Mouse (Mus musculus) thymus, adult 18-20 months (tissue): Measurements from ENCODE around the gene Tnfrsf9.
A peak's percentile ranks its signal among the peaks of the same experiment; 100 is the strongest.
"Not testable (repeated sequence)": the region's sequence is repeated elsewhere in the genome, so short reads cannot be mapped to it uniquely, and the experiment has no call there.

Experiments used
- DNase-seq, 2 experiments: peaks; one replicate each; pipeline ENCODE4 v3.0.0; 2022; ENCODE audit warnings: mixed read lengths in 2 of 2

Tnfrsf9 gene

DNA sequence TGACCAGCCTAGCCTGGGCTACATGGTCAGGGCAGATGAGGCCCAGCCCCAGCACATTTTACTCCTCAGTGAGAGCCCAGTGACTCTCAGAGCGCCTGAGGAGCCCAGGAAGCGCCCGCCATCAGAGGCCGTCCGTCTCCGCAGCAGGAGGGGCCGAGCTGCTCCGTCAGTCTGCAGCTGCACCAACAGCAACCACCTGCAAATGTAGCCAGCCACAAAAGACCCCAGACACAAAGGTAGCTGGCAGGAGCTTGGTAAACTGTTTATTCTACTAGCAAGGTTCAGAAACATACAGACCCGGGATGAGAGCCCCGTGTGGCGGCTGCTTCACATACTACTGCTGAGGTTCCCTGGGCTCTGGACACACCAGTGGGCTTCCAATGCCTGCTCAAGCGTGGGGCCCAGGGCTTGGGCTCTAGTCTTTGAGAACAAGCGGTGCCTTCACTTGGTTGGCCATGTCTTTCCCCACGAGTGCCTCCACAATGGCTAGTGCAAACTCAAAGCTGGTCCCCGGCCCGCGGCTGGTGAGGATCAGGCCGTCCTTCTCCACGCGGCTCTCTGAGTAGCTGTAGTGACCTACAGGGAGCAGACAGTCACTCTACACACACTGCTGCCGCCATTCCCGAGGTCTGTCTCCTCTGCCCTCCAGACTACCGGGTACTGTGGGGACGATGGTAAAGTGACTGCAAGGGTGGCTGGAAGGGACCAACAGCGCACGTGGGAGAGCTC lies 17.3 kb upstream of the Tnfrsf9 start:
- DNase-seq: peak; percentile 67 to 72

DNA sequence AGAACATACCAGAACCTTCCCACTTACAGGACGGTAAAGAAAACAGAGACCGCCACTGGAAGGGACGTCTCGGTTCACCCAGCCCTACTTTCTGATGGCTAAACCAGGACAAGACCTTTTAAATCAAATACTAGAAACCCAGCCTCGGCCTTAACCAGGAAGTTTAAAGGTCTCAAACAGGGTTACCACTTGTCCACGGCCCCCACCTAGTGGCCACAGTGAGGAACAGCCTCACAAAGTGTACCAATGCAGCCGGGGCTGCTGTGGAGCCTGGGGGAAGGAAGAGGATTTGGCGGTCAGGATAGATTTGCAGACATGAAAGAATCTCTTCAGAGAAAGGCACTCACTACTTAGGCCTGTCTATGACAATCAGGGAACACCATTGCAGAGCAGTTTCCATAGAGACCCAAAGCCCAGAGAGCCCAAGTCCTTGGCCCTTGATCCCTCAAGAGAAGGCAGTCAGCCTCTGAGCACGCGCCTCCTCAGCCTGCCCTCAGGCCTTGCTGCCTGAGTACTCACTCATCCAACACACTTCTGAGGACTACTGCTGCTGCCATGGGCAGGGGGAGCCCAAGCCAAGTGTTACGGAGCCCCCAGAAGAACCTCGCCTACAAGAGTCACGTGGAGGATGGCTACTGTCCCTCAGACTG lies 15.5 kb upstream of the Tnfrsf9 start:
- peak in 1 of 2 experiments; percentile 63 for DNase-seq

DNA sequence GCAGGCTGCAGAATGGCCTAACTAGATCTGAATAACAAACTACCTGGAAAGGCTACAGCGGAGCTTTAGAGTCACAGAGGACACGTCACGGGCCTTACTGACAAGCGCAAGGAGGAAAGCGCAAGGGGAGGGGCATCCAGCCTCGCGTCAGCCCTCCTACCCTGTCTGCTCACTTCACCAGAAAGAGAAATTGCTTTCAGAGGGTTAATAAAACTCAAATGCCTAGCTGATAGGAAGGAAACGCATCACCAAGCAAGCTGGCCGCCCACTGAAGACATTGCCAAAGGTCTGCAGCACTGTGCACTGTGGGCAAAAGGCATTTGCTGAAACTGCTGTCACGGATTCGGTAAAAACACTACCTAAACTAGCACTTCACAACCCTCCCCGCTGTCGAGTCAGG lies 13.9 kb upstream of the Tnfrsf9 start:
- DNase-seq: no peak

DNA sequence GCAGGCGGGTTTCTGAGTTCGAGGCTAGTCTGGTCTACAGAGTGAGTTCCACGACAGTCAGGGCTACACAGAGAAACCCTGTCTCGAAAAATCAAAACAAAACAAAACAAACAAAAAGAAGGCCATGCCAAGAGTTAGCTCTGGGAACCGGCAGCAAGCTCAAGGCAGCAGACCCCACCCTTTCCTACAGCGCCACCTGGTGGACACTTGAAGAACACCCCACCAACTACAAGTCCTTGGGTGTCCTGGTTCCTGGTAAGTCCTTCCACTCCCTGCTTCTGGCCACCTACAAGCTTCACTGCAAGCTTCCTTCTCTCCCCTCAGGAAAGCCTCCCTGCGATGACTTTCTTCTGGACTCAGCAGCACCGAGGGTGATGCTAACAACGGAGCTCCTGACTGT lies 12.7 kb upstream of the Tnfrsf9 start:
- peak in 1 of 2 experiments; percentile 64 for DNase-seq

DNA sequence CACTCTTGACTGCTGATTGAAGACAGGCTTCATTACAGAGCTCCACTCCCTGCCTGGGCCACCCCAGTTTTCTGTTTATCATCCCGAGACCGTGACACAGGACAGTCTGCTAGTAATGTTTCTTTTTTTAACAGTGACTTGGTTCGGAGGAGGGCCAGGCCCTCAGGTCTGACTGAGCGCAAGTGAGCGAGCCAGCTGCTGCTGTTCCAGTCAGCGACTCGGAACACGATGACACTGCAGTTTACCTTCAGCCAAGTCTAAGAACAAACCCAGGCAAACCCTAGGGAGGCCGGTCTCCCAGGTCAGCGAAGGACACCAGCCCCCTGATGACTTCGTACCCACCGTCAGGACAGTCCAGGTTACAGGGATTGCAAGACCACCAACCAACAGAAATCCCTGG lies 12.3 kb upstream of the Tnfrsf9 start:
- no peak for DNase-seq

DNA sequence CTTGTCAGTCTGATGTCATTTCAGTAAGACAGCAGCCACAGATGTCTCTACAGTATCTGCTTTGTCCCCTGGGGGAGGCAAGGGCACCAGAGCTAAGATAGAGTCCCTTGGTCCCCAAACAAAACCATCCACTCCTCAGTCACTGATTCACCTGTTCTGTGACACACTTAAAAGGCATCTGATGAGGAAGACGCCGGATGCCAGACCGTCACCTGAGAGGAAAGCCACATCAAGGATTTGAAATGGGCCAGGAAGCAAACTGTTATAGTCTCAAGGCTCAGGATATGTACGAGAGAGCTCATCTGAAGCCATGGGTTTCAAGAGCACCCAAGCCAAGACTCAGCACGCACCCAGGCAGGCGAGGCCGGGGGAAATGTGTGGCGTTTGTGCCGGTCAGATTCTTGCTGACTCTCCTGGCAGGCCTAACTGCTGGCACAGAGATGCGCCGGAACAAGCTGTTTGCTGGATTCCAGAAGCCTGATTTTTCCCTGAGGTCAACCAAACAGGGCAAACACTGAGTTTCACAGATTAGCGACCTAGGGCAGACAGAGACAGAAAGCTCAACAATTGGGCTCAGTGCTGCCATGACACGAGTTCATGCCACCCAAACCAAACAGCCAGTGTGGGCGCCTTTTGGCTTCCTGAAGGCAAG lies 11.1 kb upstream of the Tnfrsf9 start:
- no peak for DNase-seq

- no peak for DNase-seq
Observed at GRCm38 (mm10) chr4:150907099-150907498, 7.3 kb upstream of the Tnfrsf9 start.

DNA sequence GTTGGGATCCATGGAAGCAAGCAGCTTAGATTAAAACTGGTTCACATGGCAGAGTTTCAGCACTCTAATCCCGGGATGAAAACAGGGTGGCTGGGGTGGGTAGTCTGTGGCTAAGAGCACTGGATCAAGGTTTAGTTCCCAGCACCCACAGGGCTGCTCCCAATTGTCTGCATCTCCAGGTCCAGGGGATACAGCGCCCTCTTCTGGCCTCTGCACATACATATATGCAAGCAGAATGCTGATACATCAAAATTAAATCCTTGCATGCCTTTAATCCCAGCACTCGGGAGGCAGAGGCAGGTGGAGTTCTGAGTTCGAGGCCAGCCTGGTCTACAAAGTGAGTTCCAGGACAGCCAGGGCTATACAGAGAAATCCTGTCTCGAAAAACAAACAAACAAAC lies 5.8 kb upstream of the Tnfrsf9 start:
- not testable (repeated sequence) for DNase-seq

DNA sequence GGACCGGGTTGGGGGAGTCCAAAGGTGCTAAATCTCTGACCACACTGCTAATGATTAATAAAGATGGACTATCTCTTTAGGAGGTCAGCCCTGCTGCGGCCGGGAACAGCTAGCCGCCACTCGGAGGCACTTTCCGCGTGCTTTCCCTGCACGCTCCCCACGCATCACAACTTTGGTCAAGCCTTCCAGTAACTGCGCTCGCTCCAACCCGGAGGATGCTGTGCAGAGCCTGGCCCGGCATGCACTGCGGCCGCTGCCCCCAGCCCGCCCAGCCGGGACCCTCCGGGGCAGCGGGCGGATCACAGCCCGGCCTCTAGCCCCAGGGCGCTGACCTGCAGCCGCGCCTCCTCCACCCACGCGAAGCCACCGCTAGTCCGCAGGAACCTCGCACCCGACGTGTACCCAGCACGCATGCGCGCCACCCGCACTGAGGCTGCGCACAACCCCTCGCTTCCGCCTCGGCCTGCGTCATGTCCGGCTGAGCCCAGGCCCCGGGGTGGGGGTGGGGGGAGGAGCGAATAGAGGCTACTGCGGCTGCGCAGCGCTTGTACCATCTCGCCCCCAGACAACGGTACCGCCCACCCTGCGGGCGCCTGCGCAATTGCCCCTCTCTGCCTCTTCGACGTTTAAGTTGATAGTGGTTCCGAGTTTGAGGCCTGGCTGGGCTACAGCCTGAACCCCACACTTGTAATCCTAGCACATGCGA lies 4.8 kb upstream of the Tnfrsf9 start:
- DNase-seq: peak; percentile 97 to 98

DNA sequence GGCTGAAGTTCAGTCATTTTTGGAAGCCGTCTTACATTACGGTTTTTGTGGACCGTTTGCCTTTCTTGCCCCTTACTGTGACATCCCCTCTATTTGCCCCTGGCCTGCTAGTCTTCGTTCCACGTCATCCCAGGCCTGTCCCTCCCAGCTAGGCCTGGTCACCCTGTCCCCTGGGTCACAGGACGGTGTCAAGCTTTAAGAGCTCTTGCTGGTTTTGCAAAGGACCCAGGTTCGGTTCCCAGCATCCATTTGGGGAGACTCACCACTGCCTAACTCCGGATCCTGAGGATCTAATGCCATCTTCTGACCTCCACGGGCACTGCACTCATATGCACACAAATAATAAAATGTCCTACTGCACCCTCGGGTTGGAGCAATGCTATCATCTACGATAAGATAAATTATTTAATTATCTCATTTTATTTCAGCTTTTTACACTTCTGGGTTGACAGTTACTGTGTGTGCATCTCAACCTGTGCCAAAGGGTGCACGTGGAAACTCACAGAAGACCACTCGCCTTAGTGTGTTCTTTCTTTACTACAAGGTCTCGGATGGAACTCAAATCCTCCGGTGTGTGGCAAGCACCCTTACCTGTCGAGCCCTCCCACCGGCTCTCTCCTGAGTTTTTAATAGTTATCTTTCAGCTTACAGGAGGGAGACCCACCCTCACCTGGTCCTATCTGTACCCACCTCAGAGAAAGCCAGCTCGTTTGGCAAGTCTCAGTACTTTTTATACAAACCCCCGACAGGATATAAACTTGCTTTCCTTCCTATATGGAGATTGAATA lies 4.0 kb upstream of the Tnfrsf9 start:
- DNase-seq: no peak

DNA sequence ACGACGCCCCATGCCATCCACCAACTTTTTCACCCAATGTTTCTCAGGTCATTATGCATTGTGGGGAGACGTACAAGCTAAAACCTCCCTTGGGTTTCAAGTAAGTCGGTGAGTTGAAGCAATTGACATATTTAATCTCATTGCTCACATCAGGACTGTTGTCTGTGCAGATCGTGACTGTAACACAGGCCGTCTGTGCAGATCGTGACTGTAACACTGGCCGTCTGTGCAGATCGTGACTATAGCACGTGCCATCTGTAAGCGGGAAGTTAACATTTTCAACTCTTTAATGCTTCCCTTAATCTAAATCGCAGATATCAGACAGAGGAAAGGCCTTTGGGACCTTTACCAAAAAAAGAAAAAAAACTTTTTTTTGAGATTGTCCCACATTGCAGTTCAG lies 619 bp upstream of the Tnfrsf9 start:
- DNase-seq: no peak

DNA sequence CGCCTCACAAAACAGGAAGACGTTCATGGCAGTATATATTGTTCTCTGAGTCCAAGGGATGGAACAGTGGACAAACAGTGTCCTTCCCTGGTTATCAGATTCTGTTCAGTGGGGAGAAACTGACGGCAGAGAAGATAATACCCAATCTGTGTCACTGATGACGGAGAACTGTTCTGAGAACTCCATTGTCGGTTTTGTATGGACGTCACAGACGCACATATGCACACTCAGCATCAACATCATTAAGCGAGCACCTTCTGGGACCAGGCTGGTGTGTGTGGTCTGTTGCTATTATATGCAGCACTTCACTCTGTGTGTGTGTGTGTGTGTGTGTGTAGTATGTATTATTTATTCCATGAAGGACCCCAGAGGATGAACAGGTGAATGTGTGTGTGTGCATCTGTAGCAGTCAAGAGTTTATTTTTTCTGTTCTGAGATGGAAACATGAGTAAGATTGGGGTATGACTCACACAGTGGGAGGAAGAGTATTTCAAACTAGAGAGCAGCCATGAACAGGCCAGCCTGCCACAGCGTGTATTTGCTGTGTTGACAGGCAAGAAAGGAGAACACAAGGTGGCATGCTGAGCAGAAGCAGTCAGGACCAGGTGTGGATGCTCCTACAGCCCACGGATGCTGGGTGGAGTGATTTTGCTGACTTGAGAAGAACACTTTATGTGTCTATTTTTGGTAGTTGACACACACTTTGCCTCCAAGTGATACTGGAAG lies 982 bp downstream of the Tnfrsf9 start:
- no peak for DNase-seq

DNA sequence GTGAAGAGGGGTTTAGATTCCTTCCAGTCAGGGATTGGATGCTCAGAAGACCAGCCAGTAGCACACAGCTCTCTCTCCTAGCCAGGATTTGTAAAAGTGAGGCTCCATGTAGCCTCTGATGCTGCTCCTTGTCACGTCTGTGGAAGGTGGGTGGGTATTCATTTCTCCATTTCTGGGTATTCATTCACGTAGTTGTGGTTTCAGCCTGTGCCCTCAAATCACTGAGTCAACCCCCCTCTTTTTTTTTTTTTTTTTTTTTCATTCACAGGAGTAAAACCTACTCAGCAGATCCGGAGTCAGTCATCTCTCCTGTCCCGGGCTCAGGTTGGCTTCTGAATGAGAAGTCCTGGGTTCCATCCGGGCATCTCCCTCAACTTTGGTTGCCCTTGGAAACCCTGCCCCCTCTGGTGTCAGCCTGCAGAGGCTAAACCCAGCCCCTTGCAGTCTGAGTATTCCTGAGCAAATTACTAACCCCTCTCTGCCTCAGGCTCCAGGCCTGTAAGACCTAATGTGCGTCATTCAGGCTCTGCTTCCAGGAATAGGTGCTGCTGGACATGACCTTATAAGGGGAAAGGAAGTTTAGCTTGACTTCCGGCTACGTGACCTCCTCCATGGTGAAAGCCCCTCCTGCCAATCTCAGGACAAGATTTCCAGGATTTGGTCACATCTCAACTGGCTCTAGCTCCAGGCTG lies 3.1 kb downstream of the Tnfrsf9 start:
- no peak for DNase-seq

- peak in 1 of 2 experiments; percentile 52 for DNase-seq
Observed at GRCm38 (mm10) chr4:150921206-150921605, 6.8 kb downstream of the Tnfrsf9 start.

DNA sequence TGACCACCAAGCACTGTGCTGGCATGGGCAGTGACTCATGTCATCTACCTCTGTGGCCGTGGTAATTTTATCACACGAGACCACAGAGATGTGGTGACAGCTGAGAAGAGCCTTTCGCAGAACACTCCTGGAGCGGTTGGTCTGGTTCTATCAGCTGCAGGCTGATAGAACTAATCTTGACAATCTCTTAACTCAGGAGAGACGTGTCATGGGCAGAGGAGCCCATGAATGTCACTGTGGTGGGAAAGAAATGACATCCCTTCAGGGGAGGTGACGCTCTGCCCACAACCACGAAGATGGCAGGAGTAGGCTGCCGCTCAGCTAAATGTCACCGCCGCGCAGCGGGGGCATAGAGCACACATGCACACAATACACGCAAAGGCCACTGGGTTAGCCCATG lies 9.9 kb downstream of the Tnfrsf9 start:
- no peak for DNase-seq

- no peak for DNase-seq
Observed at GRCm38 (mm10) chr4:150924936-150925335, 10.6 kb downstream of the Tnfrsf9 start.

- DNase-seq: no peak
Observed at GRCm38 (mm10) chr4:150925923-150926322, 11.6 kb downstream of the Tnfrsf9 start.

GRCm38 (mm10) chr4:150926924-150927705 lies 12.8 kb downstream of the Tnfrsf9 start:
- DNase-seq: no peak

GRCm38 (mm10) chr4:150927789-150928188 lies 13.4 kb downstream of the Tnfrsf9 start:
- no peak for DNase-seq

DNA sequence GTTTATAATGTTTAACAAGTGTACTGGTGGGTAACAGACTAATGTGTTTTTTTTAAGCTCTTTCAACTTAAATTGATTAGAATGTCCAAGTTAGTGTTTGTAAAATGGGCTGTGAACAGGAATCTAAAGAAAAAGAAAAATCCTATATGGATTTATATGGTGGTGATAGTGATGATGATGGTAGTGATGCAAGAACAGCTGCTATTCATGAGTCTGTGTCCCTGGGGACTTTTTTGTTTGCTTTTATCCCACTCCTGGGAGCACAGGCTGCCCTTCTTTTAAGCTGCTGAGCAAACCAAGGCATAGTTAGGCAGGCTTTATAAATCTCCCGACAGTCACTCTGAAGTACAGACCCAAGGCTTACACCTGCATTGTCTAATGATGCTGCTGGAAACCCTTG lies 19.1 kb downstream of the Tnfrsf9 start:
- DNase-seq: no peak
